Mouse (Mus musculus) C2C12 (cell line): ENCODE results near the gene Prickle4.

Experiments used
- CTCF ChIP-seq: IDR thresholded peaks from one replicate; pipeline ENCODE4 v1.5.1; 2011; ENCODE audit not compliant: control insufficient read depth, insufficient read depth, insufficient read length
- FOSL1 ChIP-seq: IDR thresholded peaks from one replicate; pipeline ENCODE4 v1.8.0; 2011; ENCODE audit warnings: mild to moderate bottlenecking, low read length; ENCODE audit not compliant: poor library complexity, insufficient read depth, severe bottlenecking
- MAX ChIP-seq: IDR thresholded peaks from one replicate; pipeline ENCODE4 v1.6.1; 2011; ENCODE audit warnings: mild to moderate bottlenecking, control low read depth
- USF1 ChIP-seq: IDR thresholded peaks from one replicate; pipeline ENCODE4 v1.6.1; 2011; ENCODE audit warnings: low read depth, mild to moderate bottlenecking, control low read depth, moderate library complexity

DNA sequence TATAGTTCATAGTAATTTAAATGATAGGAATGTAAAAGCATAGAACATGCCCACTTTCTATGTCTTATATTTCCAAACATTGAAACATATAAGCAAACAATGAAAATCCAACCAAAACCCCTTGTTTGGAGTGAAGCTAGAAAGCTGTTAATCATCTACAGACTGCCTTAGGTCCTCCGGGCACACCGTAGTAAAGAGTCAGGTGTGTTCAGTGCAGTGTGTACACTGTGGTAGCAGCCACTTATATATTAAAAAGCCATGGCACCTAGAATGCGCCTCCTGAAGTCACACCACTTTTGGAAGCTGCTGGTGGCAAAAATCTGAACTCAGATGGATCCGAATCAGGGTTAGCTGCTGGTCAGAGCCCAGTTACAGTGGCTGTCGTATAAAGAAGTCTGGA, 16.3 kb downstream of the Prickle4 start:
- TF ChIP-seq USF1 = no peak
- TF ChIP-seq CTCF = no peak
- no peak for TF ChIP-seq MAX
- TF ChIP-seq FOSL1 = no peak
